Mouse (Mus musculus): ENCODE results near the gene Spint2.
"Not testable (repeated sequence)": the region's sequence is repeated elsewhere in the genome, so short reads cannot be mapped to it uniquely, and the experiment has no call there.

Spint2 gene

DNA sequence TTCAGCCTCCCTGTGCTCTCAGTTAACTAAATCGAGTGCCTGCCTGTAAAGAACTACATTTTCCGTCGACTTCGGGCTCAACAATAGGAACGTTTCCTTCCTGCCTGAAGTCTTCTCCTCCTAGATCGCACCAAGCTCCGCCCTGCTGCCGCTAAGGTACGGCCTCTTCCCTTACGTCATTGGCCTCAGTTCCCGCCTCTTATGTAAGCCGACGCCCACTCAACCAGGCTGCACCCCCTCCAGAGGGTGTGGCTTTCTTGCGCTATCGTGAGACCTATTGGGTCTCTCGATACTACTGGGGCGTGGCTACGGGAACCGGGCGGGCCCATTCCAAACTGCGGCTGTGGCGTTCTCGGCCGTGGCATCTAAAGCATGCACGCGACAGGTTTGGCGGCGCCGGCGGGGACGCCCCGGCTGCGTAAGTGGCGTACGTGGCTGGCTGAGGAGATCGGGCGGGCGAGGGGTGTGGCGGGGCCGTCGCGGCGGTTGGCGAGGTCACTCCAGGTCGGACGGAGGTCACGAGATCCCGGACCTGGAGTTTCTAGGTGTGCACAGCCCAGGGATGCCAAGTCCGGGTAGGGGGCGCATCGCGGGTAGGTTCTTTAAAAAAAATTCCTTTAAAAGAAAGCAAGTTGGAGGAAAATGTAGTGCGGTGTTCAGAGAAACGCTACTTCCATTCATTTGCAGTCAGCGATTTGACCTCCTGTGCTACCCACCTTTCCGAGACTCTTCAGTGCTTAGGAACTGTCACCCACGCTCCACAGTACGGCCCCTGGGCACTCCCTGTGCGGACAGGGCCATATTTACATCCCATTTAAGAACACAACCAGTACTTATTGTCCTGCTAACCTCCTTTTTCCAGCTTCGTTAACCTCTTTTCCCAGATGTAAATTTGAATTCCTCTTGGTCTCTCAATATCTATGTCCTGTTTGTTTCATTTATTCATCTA is 43.4 kb downstream of the Spint2 start, which contains the start of gene Yif1b:
Gene Yif1b, plus strand, starts transcription at position 311 of the 949 bp plus-strand sequence.
- DNase-seq (ENCODE audit: low spot score), result peak; percentile 95

DNA sequence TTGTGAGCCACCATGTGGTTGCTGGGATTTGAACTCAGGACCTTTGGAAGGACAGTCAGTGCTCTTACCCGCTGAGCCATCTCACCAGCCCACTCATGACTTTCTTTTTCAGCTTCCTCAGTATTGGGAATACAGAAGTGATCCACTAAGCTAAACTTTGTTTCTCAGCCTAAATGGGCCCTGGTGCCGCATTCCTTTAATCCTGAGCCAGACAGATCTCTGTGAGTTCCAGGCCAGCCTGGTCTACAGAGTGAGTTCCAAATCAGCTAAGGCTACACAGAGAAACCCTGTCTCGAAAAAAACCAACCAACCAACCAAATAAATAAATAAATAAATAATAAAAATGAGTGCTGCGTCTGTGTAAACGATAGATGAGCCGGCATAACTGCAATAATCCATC is 44.1 kb downstream of the Spint2 start:
- DNase-seq (ENCODE audit: low spot score), result not testable (repeated sequence)

DNA sequence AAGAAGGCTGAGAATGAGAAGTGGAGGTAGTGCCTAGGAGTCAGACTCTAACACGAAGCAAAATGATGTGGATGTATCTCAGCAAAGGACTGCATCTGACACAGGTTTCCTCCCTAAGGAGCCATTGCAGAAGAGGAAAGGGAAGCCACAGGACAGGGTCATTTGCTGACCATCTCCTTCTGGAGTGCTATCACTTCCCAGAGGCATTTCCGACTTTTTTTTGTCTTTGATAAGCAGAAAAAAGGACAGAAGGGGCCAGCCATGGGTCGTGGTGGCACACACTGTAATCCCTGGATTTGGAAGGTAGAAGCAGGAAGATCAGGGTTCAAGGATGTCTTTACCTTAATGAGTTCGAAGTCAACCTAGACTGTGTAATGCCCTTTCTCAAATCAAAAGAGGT is 45.1 kb downstream of the Spint2 start:
- DNase-seq (ENCODE audit: low spot score), result no peak

DNA sequence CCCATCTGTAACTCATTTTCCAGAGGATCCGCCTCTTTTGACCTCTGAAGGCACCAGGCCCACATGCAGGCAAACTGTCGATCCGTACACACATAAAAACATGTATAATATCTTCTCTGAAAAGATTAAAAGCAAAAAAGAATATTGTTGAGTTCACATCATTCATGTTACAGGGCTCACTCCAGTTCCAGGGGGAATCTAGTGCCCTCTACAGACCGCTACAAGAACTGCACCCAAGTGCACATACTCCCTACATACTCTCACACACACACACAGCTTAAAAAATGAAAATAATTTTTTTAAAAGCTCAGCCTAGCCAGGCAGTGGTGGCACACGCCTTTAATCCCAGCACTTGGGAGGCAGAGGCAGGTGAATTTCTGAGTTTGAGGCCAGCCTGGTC is 47.1 kb downstream of the Spint2 start:
- no peak for DNase-seq (ENCODE audit: low spot score)

DNA sequence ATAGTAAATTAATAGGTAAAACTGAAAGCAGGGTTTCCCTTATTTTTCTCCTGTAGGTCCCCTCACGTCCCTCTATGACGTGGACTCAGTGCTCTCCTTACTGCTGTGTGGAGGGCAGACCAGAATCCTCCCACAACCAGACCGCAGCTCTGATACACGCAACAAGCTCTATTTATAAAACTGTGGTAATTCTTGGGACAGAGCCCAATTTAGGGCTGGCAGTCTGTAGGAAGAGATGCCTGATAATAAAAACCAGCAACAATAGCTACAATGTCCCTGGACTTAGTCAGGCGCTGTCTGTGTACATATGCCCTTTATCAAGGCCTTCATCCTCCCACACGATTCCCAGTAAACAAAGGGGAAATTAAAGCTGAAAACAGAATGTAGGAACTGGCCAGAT is 48.0 kb downstream of the Spint2 start:
- DNase-seq (ENCODE audit: low spot score), result no peak

DNA sequence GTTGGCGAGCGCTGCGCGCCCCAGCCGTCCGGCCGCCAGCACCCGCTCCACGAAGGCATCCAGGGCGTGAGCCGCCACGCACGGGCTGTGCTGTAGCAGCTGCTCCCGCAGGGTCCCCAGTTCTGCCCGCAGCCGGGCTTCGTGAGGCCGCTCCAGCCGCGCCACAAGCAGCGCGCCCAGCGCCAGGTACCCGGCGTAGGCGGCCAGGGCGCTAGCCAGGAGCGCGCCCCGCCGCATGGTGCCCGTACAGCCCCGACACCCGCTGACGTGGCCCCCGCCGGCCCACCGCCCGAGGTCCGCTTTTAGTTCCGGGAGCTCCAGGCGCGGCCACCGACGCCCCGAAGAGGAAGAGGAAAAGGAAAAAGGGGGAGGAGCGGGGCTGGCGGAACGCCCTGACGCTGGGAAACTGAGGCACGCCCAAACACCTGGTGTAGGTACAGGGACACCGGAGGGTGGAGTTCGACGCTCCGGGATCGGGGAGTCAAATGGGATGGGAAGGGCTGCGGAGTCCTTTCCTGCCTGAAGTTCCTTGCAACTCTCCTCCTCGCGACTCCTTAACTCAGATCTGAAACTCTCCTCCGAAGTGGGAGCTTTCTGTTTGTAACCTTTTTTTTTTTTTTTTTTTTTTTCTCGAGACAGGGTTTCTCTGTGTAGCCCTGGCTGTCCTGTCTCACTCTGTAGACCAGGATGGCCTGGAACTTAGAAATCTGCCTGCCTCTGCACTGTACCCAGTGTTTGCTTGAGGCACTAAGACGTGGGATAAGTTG is 49.3 kb downstream of the Spint2 start, which contains the start of gene Kcnk6:
Gene Kcnk6, minus strand, starts transcription at position 269 of the 767 bp plus-strand sequence.
- no peak for DNase-seq (ENCODE audit: low spot score)

DNA sequence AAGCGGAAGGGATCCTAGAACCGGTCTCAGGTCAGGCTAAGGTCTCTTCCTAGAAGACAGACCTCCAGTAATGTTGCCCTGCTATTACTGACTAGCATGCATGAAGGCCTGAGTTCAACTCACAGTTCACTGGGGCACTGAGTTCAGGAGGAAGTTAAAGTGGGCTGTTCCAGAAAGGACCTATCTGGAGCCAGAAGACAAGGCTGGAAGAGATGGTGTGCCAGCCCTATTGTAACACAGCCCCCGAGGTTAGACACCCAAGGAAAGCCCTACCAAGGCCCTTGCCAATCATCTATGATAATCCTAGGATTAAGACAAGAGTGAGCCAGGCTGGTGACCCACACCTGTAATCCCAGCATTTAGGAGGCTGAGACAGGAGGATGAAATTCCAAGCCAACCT is 50.2 kb downstream of the Spint2 start:
- DNase-seq (ENCODE audit: low spot score), result no peak

DNA sequence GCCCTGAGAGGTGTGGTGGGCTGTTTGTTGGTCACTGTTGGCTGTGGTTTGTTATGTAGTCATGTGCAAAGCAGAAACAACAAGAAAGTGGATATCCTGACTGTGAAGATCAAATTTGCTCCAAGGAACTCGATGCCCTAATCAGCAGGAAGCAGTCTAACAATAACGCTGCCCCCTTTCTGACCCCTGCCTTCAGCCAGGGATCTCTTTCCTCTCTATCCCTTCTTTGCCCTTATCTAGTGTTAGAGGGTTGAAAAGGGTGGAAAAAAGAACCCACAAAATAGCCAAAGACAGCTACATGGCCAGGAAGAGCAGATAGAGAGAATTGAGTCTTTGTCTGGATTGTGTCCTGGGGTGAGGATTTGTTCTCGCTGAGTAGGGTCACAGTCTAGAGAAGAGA is 51.2 kb downstream of the Spint2 start:
- DNase-seq (ENCODE audit: low spot score), result no peak

DNA sequence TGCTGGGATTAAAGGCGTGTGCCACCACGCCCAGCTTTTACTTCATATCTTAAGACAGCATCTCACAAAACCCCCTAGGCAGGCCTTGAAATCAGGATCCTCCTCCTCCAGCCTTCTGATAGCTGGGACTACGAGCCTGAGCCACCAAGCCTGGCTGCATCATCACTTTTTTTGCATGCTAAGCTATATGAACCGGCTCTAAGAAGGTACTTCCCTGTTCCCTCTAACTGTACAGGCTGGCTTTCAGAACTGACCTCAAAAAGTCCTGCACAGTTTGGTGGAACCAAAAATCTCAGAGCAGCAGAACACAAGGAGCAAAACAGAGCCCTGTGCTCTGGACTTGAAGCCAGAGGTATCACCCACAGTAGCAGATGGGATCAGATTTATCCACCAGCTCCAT is 53.5 kb downstream of the Spint2 start:
- DNase-seq (ENCODE audit: low spot score), result no peak

DNA sequence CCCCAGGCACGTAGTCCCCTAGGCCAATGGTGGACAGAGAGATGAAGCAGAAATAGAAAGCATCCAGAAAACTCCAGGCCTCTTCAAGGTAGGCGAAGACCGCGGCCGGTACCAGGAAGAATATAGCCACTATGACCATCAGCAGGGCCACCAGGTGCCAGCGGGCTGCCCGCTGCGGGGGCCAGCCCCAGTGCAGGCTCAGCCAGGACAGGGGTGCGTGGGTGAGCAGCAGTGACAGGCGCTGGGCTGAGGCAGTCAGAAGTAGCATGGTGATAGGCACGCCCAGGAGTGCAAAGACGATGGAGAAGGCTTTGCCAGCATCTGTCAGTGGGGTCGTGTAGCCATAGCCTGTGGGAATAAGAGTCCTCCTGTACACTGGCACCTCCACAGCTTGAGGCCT is 56.2 kb downstream of the Spint2 start:
- no peak for DNase-seq (ENCODE audit: low spot score)

DNA sequence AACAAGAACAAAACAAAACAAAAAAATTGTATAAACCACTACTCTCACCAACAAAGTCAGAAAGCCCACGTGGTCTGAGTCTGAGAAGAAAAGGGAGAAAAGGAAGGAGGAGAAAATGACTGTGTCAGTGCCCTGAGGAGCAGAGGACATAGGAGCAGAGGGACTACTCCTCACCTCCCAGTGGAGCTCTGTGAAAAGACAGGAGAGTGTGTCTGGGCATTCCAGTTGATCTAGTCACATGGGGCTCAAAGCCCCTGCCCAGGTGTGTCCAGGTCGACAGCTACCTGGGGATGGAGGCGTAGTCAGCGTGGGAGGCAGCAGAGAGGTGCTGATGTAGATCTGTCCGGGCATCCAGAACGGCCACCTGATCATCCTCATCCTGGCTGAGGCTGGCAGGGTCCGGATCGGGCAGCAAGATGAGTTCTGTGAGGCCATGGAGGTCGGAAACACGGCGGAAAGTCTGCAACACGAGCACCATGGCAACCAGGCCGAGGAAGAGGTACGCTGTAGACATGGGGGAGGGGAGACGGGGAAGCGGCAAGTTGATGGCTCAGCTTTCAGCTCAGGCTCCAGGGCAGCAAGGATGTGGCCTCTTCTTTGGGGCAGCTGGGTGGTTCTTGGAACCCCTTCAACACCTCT is 56.8 kb downstream of the Spint2 start:
- DNase-seq (ENCODE audit: low spot score), result no peak

DNA sequence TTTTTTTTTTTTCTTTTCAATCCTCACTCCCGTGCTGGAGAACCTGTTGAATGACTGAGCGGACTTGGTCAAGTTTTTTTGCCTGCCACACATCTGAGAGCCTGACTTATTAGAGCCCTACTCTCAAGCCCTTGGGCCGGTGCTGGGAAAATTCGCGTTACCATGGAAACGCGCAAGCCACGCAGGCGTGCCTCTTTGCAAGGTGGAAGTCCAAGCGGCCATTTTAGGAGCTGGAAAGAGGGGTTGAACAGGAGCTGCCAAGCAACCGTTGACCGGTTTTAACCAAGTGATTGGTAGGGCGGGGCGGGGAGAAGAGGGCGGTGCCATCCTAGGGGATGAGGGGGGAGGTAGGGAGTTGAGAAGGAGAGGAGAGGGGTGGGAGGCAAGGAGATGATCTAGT is 66.9 kb downstream of the Spint2 start:
- DNase-seq (ENCODE audit: low spot score), result no peak

DNA sequence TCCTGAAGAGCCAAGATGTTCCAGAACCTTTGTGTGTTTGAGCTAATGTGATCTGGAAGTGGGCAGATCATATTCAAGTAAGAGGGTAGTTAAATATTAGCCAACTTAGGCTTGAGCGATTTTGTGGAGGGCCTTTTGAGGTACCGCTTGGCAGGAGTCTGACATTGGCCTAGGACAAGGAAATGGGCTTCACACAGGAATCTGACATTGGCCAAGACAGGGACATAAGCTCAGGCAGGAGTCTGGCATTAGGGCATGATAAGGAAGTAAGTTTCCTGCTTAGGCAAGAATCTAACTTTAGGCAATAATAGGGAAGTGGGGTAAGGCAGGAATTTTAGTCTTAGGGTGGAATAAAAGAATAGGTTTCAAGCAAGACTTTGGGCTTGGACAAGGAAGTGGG is 67.5 kb downstream of the Spint2 start:
- no peak for DNase-seq (ENCODE audit: low spot score)

DNA sequence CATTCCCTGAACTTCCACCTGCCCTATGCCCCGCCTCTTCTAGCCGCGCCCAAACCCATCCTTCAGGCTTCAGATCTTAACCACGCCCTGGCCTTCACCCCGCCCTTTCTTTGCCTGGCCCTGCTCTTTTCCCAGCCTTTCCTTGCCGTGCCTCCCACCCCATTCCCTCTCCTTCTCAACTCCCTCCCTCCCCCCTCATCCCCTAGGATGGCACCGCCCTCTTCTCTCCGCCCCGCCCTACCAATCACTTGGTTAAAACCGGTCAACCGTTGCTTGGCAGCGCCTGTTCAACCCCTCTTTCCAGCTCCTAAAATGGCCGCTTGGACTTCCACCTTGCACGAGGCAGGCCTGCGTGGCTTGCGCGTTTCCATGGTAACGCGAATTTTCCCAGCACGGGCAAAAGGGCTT is 68.0 kb downstream of the Spint2 start, which contains the start of gene Catsperg1:
Gene Catsperg1, minus strand, starts transcription at position 361 of the 408 bp plus-strand sequence.
- no peak for DNase-seq (ENCODE audit: low spot score)

DNA sequence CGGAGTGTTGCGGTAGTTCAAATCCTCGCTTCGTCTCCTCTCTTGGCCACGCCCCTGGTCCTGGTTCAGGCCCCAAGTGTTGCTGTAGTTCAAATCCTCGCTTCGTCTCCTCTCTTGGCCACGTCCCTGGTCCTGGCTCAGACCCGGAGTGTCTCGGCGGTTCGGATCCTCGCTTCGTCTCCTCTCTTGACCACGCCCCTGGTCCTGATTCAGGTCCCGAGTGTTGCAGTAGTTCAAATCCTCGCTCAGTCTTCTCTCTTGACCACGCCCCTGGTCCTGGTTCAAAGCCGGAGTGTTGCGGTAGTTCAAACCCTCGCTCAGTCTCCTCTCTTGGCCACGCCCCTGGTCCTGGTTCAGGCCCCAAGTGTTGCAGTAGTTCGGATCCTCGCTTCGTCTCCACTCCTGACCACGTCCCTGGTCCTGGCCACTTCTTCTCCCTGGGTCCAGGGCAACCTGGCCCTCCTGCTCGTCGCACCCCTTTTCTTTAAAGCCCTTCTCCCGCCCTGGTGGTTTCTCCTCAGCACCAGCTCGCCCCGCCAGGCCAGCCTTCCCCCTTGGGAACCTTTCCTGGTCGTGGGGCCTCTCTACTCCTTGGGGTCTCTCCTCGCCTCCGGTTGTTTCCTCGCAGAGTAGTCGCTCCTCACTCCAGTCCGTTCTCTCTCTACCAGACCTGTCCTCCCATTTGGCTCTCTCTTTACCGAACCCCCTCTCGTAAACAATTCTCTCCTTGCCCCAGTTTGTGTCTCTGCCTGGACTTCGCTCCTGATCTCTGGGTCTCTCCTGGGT is 68.7 kb downstream of the Spint2 start:
- DNase-seq (ENCODE audit: low spot score), result not testable (repeated sequence)

DNA sequence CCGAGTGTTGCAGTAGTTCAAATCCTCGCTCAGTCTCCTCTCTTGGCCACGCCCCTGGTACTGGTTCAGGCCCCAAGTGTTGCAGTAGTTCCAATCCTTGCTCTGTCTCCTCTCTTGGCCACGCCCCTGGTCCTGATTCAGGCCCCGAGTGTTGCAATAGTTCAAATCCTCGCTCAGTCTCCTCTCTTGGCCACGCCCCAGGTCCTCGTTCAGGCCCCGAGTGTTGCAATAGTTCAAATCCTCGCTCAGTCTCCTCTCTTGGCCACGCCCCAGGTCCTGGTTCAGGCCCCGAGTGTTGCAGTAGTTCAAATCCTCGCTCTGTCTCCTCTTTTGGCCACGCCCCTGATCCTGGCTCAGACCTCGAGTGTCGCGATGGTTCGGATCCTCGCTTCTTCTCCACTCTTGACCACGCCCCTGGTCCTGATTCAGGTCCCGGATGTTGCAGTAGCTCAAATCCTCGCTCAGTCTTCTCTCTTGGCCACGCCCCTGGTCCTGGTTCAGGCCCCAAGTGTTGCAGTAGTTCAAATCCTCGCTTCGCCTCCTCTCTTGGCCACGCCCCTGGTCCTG is 69.4 kb downstream of the Spint2 start:
- DNase-seq (ENCODE audit: low spot score), result no peak

DNA sequence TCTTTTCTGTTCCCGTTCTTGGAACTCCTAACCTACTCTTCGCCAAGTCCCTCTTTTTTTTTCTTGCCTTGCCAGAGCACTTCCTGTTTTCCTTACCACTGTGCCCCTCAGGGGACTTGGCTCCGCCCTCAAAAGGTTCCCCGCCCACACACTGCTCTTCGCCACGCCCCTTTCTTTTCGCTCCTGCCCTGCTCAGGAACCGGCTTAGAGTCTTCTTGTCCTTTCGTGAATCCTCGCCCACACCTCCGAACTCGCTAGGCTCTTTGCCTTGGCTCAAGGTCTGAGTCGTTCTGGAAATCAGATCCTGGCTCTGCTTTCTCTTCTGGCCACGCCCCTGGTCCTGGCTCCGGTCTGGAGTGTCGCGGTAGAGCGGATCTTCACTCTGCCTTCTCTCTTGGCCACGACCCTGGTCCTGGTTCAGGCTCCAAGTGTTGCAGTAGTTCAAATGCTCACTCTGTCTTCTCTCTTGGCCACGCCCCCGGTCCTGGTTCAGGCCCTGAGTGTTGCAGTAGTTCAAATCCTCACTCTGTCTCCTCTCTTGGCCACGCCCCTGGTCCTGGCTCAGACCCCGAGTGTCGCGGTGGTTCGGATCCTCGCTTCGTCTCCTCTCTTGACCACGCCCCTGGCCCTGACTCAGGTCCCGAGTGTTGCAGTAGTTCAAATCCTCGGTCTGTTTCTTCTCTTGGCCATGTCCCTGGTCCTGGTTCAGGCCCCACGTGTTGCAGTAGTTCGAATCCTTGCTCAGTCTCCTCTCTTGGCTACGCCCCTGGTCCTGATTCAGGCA is 70.1 kb downstream of the Spint2 start:
- peak; percentile 27 for DNase-seq (ENCODE audit: low spot score)

DNA sequence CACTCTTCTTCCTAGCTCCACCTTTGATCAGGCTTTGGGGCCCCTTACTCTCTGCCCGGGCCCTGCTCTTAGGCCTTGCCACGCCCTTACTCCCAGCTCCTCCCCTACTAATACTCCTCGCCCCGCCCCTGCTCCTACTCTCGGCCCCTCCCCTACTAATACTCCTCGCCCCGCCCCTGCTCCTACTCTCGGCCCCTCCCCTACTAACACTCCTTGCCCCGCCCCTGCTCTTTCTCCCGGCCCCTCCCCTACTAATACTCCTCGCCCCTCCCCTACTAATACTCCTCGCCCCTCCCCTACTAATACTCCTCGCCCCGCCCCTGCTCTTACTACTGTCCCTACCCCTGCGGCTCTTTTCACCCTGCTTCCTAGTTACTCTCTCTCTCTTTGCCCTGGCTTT is 70.7 kb downstream of the Spint2 start:
- not testable (repeated sequence) for DNase-seq (ENCODE audit: low spot score)

All from layer of hippocampus, adult 9-10 months (tissue).